Mouse (Mus musculus) midbrain, embryonic 13.5 days (tissue): ENCODE results near the gene Izumo1r. TPM values are rescaled to one million over a fixed set of nuclear protein-coding genes. Genes with fewer than 3 reads are reported as not detected.

ENCODE experiments used
- ATAC-seq: fragments of 200-750 bp; cut with Nextera tagmentation; 2 replicates; pipeline ENCODE4 v1.8.0; 2017; ENCODE audit warnings: mild to moderate bottlenecking, moderate TSS enrichment, moderate library complexity
- H3K27ac ChIP-seq: fragments of 300-500 bp; sonication (generic); 2 replicates; pipeline ENCODE4 v1.5.1; 2015; ENCODE audit warnings: inconsistent platforms, mild to moderate bottlenecking, moderate library complexity
- H3K27me3 ChIP-seq: fragments of 300-500 bp; sonication (generic); 2 replicates; pipeline ENCODE4 v1.6.1; 2015; ENCODE audit warnings: mild to moderate bottlenecking, inconsistent platforms
- H3K36me3 ChIP-seq: fragments of 300-500 bp; sonication (generic); 2 replicates; pipeline ENCODE4 v1.6.1; 2015; ENCODE audit warnings: mild to moderate bottlenecking, inconsistent platforms
- H3K4me1 ChIP-seq: fragments of 300-500 bp; sonication (generic); replicated peaks from 2 replicates; pipeline ENCODE4 v1.6.1; 2015; ENCODE audit warnings: inconsistent platforms
- H3K4me2 ChIP-seq: fragments of 300-500 bp; sonication (generic); replicated peaks from 2 replicates; pipeline ENCODE4 v1.6.1; 2015; ENCODE audit warnings: moderate library complexity, mild to moderate bottlenecking, inconsistent platforms
- H3K4me3 ChIP-seq: fragments of 300-500 bp; sonication (generic); replicated peaks from 2 replicates; pipeline ENCODE4 v1.5.1; 2015; ENCODE audit warnings: mild to moderate bottlenecking, inconsistent platforms
- H3K9ac ChIP-seq: fragments of 300-500 bp; sonication (generic); replicated peaks from 2 replicates; pipeline ENCODE4 v1.6.1; 2015; ENCODE audit warnings: mild to moderate bottlenecking, inconsistent platforms
- H3K9me3 ChIP-seq: fragments of 300-500 bp; sonication (generic); 2 replicates; pipeline ENCODE4 v1.6.1; 2016; ENCODE audit warnings: mild to moderate bottlenecking, inconsistent platforms
- WGBS: fragments of 180-500 bp; shearing (Covaris S2); methylation state at CpG from one replicate; pipeline ENCODE4 v1.1.7; 2015; 5-methylcytosine and 5-hydroxymethylcytosine counted together
- polyA plus RNA-seq: library from polyadenylated mRNA; unstranded; fragments of >200 nt; fragmentation: Nextera tagmentation; extraction: Ambion mirVana; gene quantifications from 2 replicates; pipeline ENCODE4 v1.2.1, GENCODE M21; 2015

Izumo1r gene
- polyA plus RNA-seq, 1 experiment from 2014 or later: not detected

DNA sequence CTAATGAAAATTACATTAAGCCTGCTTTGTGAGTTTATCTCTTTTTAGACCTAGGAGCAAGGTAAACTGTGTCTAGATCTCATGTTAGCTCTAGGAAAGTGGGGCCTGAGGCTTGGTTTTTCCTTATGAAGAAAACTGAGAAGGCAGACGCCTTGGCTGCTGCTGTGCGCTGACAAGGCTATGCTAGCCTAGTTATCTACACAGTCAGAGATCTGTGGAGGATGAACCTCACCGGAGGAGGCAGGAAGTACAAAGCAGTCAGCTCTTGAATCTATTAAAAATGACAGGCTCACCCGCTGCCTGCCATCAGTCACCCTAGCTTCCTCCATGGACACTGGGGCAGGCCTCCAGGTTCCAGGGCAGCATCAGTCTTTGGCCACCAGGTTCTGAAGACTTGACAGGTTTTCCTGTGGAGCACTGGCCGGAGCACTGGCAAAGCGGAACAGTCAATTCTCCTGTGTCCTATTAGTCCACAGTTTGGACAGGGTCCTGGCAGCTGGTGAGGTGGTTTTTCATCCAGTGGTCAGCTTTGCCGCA, 45.5 kb downstream of the Izumo1r start:
- Histone ChIP-seq H3K9ac (no peak overlapping the region), H3K4me3 (no peak overlapping the region)
- WGBS: 84% methylated on average over 7 of the region's 7 CpGs

DNA sequence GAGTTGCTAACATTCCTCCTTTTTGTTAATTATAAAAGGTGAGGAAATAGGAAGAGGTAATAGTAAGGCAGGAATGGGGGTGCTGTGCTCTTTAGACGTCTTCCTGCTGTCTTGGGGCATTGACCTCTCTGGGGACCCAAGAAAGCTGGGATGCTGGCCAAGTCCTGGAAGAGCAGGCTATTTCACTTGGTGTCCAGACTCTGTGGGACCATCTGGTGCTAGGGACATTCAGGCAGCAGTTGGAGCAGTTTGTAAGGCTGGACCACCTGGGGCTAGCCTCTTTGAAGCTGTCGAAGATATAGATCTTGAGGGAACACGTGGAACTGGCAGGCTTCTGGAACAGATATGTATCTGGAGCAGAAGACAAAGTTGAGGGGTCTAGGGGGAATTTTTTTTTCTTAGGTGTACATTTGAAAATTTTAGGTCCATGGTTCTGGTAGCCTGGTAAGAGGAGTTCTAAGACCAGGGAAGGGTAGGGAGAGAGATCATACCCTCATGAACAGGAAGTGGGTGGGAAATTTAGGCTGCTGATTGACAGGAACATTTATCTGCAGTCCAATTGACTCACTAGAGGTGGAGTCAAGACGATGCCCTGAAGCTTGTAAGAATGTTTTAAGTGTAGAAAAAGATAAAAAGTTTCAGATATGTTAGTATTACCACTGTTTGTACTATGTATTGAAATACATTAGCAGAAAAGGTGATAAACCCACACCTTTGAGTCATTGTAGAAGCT, 46.7 kb downstream of the Izumo1r start:
- Histone ChIP-seq H3K27me3 (peaks cover 36% of the 10 kb centered on the region), H3K4me1 (peaks cover 7% of the 10 kb centered on the region), H3K4me2 (no peak overlapping the region), H3K9me3 (no peaks in the 10 kb centered on the region), H3K4me3 (no peak overlapping the region), H3K36me3 (no peaks in the 10 kb centered on the region), H3K27ac (no peak overlapping the region), H3K9ac (no peak overlapping the region)
- 61% methylated on average over 4 of the region's 4 CpGs for WGBS
- ATAC-seq: no peak

More for the DNA sequence above, 45.5 kb downstream of the Izumo1r start:
- H3K9me3 ChIP-seq: no peaks in the 10 kb centered on the region
- H3K27ac ChIP-seq: no peak overlapping the region
- H3K27me3 ChIP-seq: peaks cover 43% of the 10 kb centered on the region
- peaks cover 7% of the 10 kb centered on the region for H3K4me1 ChIP-seq
- H3K36me3 ChIP-seq: no peaks in the 10 kb centered on the region
- ATAC-seq: no peak
- no peak overlapping the region for H3K4me2 ChIP-seq

DNA sequence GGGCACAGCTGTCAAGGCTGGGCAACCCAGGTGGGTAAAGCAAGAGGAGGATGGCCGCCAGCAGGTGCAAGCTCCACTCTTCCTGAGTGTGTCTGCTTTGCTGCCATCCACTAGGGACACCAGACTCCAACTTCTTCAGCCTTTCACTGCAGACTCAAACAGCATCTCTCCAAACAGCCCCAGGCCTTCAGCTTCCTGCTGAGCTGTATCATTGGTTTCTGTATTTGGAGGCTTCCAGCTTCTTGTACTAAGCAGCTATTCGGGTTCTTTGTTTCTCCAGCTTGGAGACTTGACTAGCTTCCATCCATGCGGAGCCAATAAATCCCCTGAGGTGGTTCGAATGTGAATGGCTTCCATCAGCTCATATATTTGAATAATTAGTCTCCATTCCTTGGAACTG, 49.2 kb downstream of the Izumo1r start:
- 69% methylated on average over 4 of the region's 4 CpGs for WGBS
- Histone ChIP-seq H3K9me3 (peaks cover 5% of the 10 kb centered on the region; the same call in 1 of the 2 replicates), H3K27ac (no peak overlapping the region), H3K27me3 (peaks cover 17% of the 10 kb centered on the region), H3K9ac (no peak overlapping the region), H3K36me3 (no peaks in the 10 kb centered on the region), H3K4me3 (no peak overlapping the region), H3K4me1 (no peaks in the 10 kb centered on the region), H3K4me2 (no peak overlapping the region)
- ATAC-seq: no peak

DNA sequence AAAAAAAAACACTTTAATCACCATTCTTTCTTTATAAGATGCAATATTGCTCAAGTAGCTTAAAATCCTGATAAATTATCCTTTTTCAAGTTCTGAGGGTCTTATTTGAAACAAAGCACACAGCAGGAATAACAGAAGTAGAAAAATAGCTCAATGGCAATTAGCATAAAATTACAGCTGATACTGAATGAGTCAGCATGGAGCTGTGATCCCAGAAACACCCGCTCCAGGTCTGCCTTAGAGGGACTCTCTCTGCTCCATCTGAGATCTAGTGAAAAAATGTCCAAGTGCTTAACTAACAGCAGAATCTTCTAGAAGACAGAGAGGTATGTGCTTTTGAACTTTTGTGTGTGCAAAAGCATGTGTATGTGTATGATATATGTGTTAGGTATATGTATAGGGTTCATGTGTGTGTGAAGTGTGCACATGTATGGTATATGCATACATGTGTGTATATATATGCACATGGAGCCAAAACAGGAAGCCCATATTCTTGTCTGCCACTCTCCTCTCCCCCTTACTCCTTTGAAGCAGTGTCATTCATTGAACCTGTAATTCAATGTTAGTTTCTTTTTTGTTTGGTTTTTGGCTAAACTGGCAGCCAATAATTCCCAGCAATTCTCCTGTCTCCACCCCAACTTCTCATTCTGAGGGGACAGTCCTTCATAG, 55.3 kb downstream of the Izumo1r start:
- Histone ChIP-seq H3K36me3 (no peaks in the 10 kb centered on the region), H3K9ac (no peak overlapping the region), H3K4me3 (no peak overlapping the region), H3K4me2 (no peak overlapping the region), H3K27ac (no peak overlapping the region), H3K4me1 (no peaks in the 10 kb centered on the region), H3K27me3 (no peaks in the 10 kb centered on the region), H3K9me3 (peaks cover 7% of the 10 kb centered on the region; the same call in 1 of the 2 replicates)
- no peak for ATAC-seq
- 83% methylated on average over 1 of the region's 1 CpGs for WGBS

DNA sequence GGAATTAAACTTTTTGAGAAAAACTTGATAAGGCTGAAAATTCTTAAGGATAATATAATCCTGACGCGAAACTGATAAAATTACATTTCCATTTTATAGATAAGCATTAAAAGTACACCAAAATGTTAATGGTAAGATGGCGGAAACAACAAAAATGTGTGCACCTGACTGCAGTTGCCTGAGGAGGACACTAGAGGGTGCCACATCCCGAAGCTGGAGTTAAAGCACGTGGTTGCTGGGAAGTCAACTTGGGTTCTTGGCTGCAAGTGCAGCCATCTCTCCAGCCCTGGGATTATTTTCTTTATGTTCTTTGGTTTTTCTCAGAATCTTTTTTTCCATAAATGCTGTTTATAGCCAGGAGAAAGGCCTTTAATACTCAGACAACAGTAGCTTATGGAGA, 57.3 kb downstream of the Izumo1r start:
- H3K9me3 ChIP-seq: peaks cover 5% of the 10 kb centered on the region; the same call in 1 of the 2 replicates
- H3K27ac ChIP-seq: no peak overlapping the region
- no peaks in the 10 kb centered on the region for H3K36me3 ChIP-seq
- no peaks in the 10 kb centered on the region for H3K27me3 ChIP-seq
- no peaks in the 10 kb centered on the region for H3K4me1 ChIP-seq
- no peak for ATAC-seq
- 49% methylated on average over 5 of the region's 5 CpGs for WGBS
- no peak overlapping the region for H3K4me2 ChIP-seq
- H3K4me3 ChIP-seq: no peak overlapping the region
- no peak overlapping the region for H3K9ac ChIP-seq

DNA sequence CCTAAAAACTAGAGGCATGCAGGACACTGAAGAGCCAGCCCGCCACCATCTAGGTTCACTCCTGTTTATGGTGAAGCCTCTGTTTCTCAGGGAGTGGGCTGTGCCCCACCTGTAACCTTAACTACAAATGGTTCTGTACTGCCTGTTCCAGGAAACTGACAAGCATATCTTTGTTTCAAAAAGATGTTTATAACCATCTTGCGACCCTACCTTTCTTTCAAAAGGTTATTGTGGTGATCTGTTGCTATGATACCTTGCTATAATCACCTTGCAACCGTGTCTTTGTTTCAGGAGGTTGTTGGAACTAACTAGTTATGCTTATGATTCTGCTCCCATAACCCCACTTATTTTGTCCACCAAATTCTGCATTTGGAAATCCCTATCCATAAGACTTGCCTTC, 59.8 kb downstream of the Izumo1r start:
- ATAC-seq: no peak
- Histone ChIP-seq H3K9me3 (0 out of 2 replicates have a peak, but pooled peaks cover 2% of the 10 kb centered on the region), H3K27ac (no peak overlapping the region), H3K4me3 (no peak overlapping the region), H3K4me1 (peaks cover 4% of the 10 kb centered on the region; the same call in 1 of the 2 replicates), H3K36me3 (no peaks in the 10 kb centered on the region), H3K9ac (no peak overlapping the region), H3K4me2 (no peak overlapping the region), H3K27me3 (no peaks in the 10 kb centered on the region)
- WGBS: 90% methylated on average over 3 of the region's 3 CpGs

DNA sequence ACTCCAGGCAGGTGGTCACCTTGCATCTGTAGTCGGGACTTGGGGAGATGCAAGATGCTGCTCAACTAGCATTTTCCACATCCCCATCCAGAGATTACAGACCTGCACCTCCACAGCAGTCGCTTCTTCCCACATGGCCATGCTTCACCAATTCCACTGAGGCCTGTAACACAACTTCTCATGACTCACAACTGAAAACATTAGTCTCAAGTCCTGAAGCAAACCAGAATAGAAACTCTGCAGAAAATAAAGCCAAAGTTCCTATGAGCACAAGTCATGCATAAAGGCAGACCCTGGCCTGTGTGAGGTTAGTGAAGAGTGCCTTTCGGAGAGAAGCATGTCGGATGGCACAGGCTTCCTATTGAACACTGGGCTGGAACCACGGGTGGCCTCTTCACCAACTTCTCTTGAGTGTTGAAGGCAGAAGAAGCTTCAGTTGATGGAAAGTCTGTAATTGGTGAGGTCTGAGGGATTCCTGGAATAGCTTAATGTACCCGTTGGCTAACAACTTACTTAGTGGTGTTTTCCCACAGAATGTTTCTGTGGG, 60.4 kb downstream of the Izumo1r start:
- no peak for ATAC-seq
- Histone ChIP-seq H3K9ac (no peak overlapping the region), H3K27me3 (no peaks in the 10 kb centered on the region), H3K4me2 (no peak overlapping the region), H3K27ac (no peak overlapping the region), H3K9me3 (0 out of 2 replicates have a peak, but pooled peaks cover 2% of the 10 kb centered on the region), H3K4me1 (peaks cover 4% of the 10 kb centered on the region; the same call in 1 of the 2 replicates), H3K4me3 (no peak overlapping the region), H3K36me3 (no peaks in the 10 kb centered on the region)
- WGBS: 93% methylated on average over 6 of the region's 6 CpGs

DNA sequence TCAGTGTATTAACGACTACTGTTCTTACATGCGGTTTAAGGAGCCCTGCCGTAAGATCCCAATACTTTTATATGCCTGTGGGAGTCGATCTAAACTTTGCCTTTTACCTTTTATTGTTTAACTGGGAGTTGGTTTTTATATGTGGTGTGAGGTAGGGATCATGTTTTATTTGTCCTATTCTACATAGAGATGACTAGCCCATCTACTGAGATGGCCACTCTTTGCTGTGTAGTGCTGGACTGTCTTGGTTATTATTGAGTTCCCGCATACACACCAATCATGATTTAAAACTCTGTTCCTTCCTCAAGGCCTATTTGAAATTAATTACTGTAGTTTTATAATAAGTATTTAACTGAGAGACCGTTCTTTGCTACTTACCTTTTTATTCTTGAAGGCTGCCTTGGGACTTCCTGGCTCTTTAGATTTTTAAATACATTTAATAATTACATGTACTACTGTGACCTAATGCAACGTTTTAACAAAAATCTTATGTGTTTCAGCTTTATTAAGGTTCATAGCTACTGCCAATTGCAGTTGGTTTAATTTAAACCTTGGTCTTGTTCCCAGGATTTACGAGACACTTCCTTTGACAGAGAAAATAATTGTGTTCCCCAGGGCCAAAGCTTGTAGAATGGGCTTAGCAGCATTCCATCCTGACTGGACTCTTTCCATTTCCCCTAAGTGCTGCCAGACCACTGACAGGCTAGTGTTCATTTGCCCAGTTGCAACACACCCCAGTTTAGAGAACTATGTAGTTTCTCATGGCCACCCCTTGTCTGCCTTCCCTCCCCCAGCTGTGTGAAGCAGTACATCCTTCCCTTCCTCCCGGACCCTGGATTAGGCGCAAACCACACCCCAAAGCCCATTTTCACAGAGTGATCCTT, 61.6 kb downstream of the Izumo1r start:
- H3K27ac ChIP-seq: no peak overlapping the region
- 85% methylated on average over 10 of the region's 10 CpGs for WGBS
- H3K36me3 ChIP-seq: no peaks in the 10 kb centered on the region

DNA sequence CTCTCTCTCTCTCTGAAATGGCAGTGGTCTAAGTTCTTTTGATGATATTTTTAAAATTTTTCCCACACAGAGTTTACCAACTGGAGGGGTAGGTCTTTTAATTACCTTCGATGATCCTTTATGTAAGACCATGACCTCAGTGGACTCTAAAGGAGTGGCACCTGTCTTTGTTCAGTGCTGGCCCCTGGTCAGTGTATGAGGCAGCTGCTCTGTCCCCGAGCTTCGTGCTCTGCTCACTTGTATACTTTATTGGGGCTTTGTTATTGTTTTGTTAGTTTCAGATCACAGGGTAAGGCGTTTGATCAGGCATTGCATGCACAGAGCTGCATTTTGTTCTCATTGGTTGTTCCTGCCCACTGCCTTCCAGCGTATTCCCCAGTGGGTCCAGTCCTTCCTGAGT, 63.8 kb downstream of the Izumo1r start:
- Histone ChIP-seq H3K9me3 (no peaks in the 10 kb centered on the region), H3K27ac (no peak overlapping the region), H3K36me3 (peaks cover 15% of the 10 kb centered on the region), H3K9ac (no peak overlapping the region), H3K4me2 (no peak overlapping the region), H3K4me1 (peaks cover 4% of the 10 kb centered on the region; the same call in 1 of the 2 replicates), H3K27me3 (no peaks in the 10 kb centered on the region), H3K4me3 (no peak overlapping the region)
- WGBS: 82% methylated on average over 5 of the region's 5 CpGs
- no peak for ATAC-seq

More for the DNA sequence above, 61.6 kb downstream of the Izumo1r start:
- H3K4me2 ChIP-seq: no peak overlapping the region
- H3K4me3 ChIP-seq: no peak overlapping the region
- H3K9ac ChIP-seq: no peak overlapping the region
- no peak for ATAC-seq
- 0 out of 2 replicates have a peak, but pooled peaks cover 2% of the 10 kb centered on the region for H3K9me3 ChIP-seq
- peaks cover 4% of the 10 kb centered on the region; the same call in 1 of the 2 replicates for H3K4me1 ChIP-seq
- H3K27me3 ChIP-seq: no peaks in the 10 kb centered on the region

DNA sequence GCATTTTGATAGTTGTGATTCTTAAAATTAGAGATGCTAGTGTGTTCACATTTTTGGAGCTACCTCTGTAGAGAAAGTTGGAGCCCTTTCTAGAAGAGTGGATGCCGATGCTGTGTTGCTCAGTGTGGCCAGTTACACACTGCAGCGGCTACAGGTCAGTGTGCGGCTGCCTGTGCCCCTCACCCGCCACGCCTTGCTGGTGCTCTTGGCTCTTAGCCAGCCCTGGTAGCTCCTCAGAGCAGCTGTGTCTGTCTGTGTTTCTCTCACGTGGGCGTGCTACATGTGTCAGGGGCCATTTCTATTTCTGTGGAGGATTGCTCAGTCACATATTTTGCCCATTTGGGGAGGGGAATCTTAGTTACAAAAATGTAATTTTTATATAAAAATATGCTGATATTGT, 64.2 kb downstream of the Izumo1r start:
- Histone ChIP-seq H3K36me3 (peaks cover 20% of the 10 kb centered on the region), H3K4me3 (no peak overlapping the region), H3K27me3 (no peaks in the 10 kb centered on the region), H3K9me3 (no peaks in the 10 kb centered on the region), H3K9ac (no peak overlapping the region), H3K27ac (no peak overlapping the region), H3K4me1 (peaks cover 4% of the 10 kb centered on the region; the same call in 1 of the 2 replicates), H3K4me2 (no peak overlapping the region)
- peak; percentile 77 for ATAC-seq
- WGBS: 55% methylated on average over 7 of the region's 7 CpGs
